Mouse (Mus musculus): Measurements from ENCODE around the gene Olfr390.

Olfr390 gene

DNA sequence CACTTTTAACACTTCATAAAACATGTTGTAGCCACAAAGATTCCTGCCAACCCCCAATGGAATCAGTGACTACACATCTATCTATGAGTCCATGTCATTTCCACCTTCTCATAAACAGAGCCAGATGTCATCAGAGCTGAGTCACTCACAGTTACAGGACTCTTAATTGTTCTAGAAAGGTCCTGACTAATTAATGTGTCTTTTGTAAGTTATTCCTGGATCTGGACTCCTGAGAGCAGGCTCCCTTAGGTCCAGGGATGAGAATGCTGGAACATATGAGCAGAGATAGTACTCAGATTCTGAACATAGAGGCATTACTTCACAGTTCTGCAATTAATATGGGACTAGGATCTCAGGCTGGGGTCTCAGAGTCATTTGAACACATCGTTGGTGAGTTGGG, at the start of gene Olfr390:
Olfr390 (plus strand) TSS at position 301 of the 400 bp plus-strand sequence.
- DNase-seq (ENCODE audit: extremely low read depth, low read depth) = no peak

DNA sequence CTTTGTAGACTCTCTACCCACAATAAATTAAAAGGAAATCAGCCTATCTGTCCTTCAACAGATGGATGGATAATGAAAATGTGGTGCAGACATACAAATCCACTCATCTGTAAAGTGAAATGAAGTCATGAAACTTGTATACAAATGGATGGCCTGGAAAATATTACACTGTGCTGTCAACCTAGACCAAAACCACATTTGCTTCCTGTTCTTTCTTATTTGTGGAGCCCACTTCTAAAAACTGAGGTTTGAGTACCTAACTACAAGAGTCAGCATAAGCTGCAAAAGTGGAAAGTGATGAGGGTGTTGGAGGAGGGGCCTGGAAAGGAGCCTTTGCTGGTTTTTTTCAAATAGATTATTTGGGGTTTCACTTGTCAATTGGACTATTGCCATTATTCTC, 23.6 kb upstream of the Olfr390 start:
- DNase-seq (ENCODE audit: extremely low read depth, low read depth) = no peak

DNA sequence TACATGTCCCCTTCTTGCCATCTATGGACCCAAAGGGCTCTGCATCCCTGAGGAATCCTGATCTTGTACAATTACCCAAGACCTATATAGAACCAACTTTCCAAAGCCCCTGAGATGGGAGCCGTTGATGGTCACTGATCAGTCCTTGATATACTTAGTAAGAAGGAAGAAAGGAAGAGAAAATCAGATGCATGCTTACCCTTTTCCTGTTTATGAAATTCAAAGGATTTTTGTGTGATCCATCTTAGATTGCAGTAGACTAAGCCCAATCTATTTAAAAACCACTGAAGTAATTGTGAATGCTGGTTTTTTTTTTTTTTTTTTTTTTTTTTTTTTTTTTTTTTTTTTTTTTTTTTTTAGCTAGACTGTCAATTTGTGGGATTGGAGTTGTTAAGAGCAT, 2.2 kb upstream of the Olfr390 start, which contains the start of gene Olfr389:
Olfr389 (minus strand) TSS at position 101 of the 400 bp plus-strand sequence.
- no peak for DNase-seq (ENCODE audit: extremely low read depth, low read depth)

GRCm38 (mm10) chr11:73802952-73803351, 20.2 kb downstream of the Olfr390 start, which contains the start of gene Olfr391-ps:
Olfr391-ps (minus strand) TSS chr11:73803052.
- no peak for DNase-seq (ENCODE audit: extremely low read depth, low read depth)

- no peak for DNase-seq (ENCODE audit: extremely low read depth, low read depth)
Measured at GRCm38 (mm10) chr11:73816949-73817348, 34.2 kb downstream of the Olfr390 start, which contains the start of gene Olfr392. Olfr392 (minus strand) TSS chr11:73817049.

Measured in MEL-GATA-1-ER (cell line).